Mouse (Mus musculus) midbrain, embryonic 11.5 days (tissue): Measurements from ENCODE around the gene Nek6. TPM values are rescaled to one million over a fixed set of nuclear protein-coding genes. Genes with fewer than 3 reads are reported as not detected.

Experiments
- ATAC-seq: fragments of 200-750 bp; cut with Nextera tagmentation; 2 replicates; pipeline ENCODE4 v1.8.0; 2017; ENCODE audit warnings: moderate TSS enrichment, moderate library complexity; ENCODE audit not compliant: low FRiP score
- DNase-seq: peaks from one replicate; pipeline ENCODE4 v3.0.0; 2015; ENCODE audit warnings: low spot score; ENCODE audit errors: missing footprints
- H3K27ac ChIP-seq: fragments of 300-500 bp; sonication (generic); 2 replicates; pipeline ENCODE4 v1.5.1; 2014; ENCODE audit warnings: low read depth, low read length
- H3K27me3 ChIP-seq: fragments of 300-500 bp; sonication (generic); 2 replicates; pipeline ENCODE4 v1.6.1; 2014; ENCODE audit warnings: mild to moderate bottlenecking, low read length, moderate library complexity, mixed read lengths; ENCODE audit not compliant: control insufficient read depth, insufficient read depth
- H3K36me3 ChIP-seq: fragments of 300-500 bp; sonication (generic); 2 replicates; pipeline ENCODE4 v1.6.1; 2014; ENCODE audit warnings: mild to moderate bottlenecking, low read length, moderate library complexity, mixed read lengths; ENCODE audit not compliant: control insufficient read depth, insufficient read depth
- H3K4me1 ChIP-seq: fragments of 300-500 bp; sonication (generic); 2 replicates; pipeline ENCODE4 v1.6.1; 2014; ENCODE audit warnings: low read length; ENCODE audit not compliant: control insufficient read depth, insufficient read depth
- H3K4me2 ChIP-seq: fragments of 300-500 bp; sonication (generic); 2 replicates; pipeline ENCODE4 v1.6.1; 2014; ENCODE audit warnings: mild to moderate bottlenecking, moderate library complexity
- H3K4me3 ChIP-seq: fragments of 300-500 bp; sonication (generic); 2 replicates; pipeline ENCODE4 v1.5.1; 2014; ENCODE audit warnings: low read depth, low read length
- H3K9ac ChIP-seq: fragments of 300-500 bp; sonication (generic); 2 replicates; pipeline ENCODE4 v1.6.1; 2014; ENCODE audit warnings: low read length
- H3K9me3 ChIP-seq: fragments of 300-500 bp; sonication (generic); 2 replicates; pipeline ENCODE4 v1.6.1; 2016; ENCODE audit warnings: low read length; ENCODE audit not compliant: control insufficient read depth
- WGBS: fragments of 180-500 bp; shearing (Covaris S2); extraction: QIAGEN DNeasy Blood & Tissue Kit; methylation state at CpG from one replicate; pipeline ENCODE4 v1.1.7; 2014; 5-methylcytosine and 5-hydroxymethylcytosine counted together
- polyA plus RNA-seq: library from polyadenylated mRNA; unstranded; fragments of >200 nt; fragmentation: Nextera tagmentation; extraction: Ambion mirVana; gene quantifications from 2 replicates; pipeline ENCODE4 v1.2.1, GENCODE M21; 2014

Nek6 gene
- polyA plus RNA-seq, 1 experiment from 2014 or later: 87.3 TPM

DNA sequence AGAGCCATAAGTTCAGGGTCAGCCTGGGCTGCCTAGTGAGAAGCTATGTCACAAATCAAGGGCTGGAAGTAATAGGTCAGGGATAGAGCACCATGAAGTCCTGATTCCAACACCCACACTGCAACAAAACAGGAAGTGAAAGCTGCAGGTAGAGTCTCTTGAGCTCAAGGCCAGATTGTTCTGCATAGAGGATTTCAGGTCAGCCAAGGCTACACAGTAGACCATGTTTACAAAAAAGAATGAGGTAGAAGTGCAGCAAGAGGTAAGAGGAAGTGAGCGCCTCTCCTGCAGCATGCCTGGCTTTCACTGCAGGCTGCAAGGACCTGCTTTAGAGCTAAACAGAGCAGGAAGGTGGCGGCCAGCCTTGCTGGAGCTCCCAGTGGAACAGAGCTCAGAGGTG, 63.3 kb downstream of the Nek6 start:
- no peak for ATAC-seq

DNA sequence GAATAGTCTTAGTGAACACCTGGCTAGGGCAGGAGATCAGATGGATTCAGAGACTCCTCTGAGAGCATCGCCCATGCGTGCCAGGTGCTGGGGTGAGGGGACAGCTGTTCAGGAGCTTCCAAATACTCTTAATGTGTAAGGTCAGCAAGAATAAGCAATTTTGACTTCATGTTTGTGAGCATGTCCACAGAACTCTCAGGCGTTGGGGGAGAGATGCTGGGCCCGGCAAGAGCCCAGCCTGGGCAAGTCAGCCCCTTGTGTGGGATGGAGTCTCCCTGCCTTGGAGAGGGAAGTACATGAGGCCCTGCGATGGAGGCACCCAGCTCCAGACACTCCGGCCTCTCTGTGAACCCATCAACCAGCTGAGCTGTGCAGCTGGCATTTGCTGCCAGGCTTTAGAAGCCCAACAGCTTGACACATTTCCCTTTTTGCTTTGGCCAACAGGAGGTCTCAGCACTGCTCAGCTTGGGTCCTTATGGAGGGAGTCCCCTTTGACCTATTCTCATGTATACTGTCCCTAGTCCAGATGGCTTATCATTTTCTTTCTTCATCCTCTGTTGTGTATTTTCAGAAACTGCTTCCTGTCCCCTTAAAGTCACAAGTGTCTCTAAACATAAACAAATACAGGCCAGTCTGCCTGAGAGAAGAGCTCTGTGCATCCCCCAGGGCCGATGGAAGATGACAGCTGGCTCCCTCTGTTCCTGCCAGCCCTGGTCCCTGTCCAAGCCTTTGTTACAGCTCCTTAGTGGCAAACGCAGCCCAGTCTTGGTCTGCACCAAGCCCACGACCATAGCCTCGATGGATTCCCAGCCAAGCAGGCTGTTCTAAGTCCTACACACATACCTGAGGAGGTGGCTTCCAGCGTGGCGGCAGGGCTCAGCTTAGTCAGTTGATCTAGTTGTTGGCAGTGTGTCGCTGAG, 67.4 kb downstream of the Nek6 start:
- ATAC-seq: no peak
- H3K27ac ChIP-seq: peak overlapping the region; percentile 35
- peak; percentile 82 for DNase-seq
- no peaks in the 10 kb centered on the region for H3K27me3 ChIP-seq
- no peaks in the 10 kb centered on the region for H3K9me3 ChIP-seq
- WGBS: 70% methylated on average over 13 of the region's 13 CpGs
- no peak overlapping the region for H3K9ac ChIP-seq
- H3K36me3 ChIP-seq: peaks cover 7% of the 10 kb centered on the region
- peaks cover 20% of the 10 kb centered on the region for H3K4me1 ChIP-seq
- no peak overlapping the region for H3K4me3 ChIP-seq
- H3K4me2 ChIP-seq: no peak overlapping the region

More for the DNA sequence above, 63.3 kb downstream of the Nek6 start:
- no peak for DNase-seq
- H3K36me3 ChIP-seq: peaks cover 7% of the 10 kb centered on the region
- H3K27me3 ChIP-seq: no peaks in the 10 kb centered on the region
- peaks cover 14% of the 10 kb centered on the region; the same call in 1 of the 2 replicates for H3K4me1 ChIP-seq
- 96% methylated on average over 2 of the region's 2 CpGs for WGBS
- H3K9ac ChIP-seq: no peak overlapping the region
- no peak overlapping the region for H3K4me3 ChIP-seq
- no peak overlapping the region for H3K27ac ChIP-seq
- no peaks in the 10 kb centered on the region for H3K9me3 ChIP-seq
- H3K4me2 ChIP-seq: no peak overlapping the region

DNA sequence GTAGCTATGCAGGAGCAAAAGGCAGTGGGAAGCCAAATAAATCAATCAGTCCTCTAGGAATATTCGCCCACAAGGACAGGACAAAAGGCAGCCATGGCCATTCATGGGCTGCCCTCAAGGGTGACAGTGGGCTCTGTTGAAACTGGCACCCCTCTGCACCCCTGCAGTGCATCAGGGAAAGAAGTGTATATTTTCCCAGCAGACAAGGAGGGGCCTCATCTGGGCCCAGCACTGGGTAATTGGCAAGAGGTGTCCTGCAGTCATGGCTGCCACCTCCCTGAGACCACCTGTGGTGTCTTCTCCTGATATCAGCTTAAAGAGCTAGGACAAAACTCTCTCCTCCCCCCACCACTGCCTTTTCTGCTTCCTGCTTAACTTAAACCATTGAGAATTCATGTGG, 68.1 kb downstream of the Nek6 start:
- Histone ChIP-seq H3K27ac (peak overlapping the region; percentile 35; the same call in 1 of the 2 replicates), H3K36me3 (peaks cover 7% of the 10 kb centered on the region), H3K4me2 (no peak overlapping the region), H3K4me1 (peaks cover 26% of the 10 kb centered on the region), H3K9me3 (no peaks in the 10 kb centered on the region), H3K27me3 (no peaks in the 10 kb centered on the region), H3K9ac (no peak overlapping the region), H3K4me3 (no peak overlapping the region)
- 52% methylated on average over 1 of the region's 1 CpGs for whole genome bisulfite sequencing
- DNase-seq: no peak
- no peak for ATAC-seq

DNA sequence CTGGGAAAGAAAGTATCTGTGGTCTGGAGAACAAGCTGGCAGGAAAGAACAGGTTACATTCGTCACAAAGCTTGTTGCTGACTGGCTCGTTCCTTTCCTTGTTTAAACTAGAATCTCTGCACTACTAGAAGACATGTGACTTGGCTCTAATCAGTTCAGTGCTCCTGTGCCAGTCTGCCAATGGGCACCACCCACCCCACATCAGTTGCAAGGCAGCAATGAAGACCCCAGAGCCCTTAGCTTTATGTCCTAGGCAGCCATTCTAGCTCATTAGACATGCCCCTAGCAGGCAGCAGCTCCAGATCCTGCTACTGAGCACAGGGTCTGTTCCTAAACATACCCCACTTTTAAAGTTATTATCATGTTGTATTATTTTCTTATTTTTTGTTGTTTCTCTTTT, 72.5 kb downstream of the Nek6 start:
- peak overlapping the region; percentile 88 for H3K27ac ChIP-seq
- H3K4me1 ChIP-seq: peaks cover 48% of the 10 kb centered on the region
- H3K9me3 ChIP-seq: no peaks in the 10 kb centered on the region
- DNase-seq (peak; percentile 86), ATAC-seq (no peak)
- no peak overlapping the region for H3K4me3 ChIP-seq
- WGBS: 88% methylated on average over 2 of the region's 2 CpGs
- H3K27me3 ChIP-seq: no peaks in the 10 kb centered on the region
- H3K36me3 ChIP-seq: peaks cover 6% of the 10 kb centered on the region; the same call in 1 of the 2 replicates
- H3K4me2 ChIP-seq: no peak overlapping the region
- no peak overlapping the region for H3K9ac ChIP-seq

DNA sequence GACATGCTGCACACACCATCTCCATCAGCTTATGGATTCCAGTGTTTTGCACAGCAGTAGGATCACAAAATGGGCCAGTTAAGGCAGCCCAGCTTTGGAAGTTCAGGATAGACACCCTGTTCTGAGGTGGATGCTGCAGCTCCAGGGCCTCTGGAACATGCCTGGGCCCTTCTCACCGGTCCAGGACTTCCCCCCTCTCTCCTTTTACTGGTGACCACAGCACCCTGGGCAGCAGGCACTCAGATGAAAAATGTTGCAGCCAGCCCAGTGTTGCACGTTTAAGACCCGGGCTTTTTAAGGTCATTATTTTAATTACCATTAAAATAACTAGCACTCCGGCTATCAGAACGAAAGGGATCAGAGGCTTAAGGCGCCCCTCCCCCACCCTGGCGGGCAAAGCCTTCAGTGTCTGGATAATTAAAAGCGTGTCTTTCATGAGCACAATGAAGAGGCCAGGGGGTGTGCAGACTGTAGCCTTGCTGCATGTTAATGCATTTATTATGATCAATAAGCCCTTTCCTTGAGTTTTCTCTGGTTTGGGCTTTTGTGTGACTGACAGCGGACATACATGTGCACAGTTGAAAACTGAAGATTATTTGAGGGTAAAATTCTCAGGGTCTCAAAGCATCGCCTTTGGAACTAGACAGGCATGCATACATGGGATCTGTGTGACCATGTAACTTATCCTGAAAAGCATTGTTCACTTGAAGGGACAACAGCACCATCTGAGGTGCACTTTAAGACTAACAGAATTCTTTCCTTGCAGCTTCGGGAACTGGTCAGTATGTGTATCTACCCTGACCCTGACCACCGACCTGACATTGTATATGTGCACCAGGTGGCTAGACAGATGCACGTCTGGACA, 73.3 kb downstream of the Nek6 start:
- Histone ChIP-seq H3K4me3 (no peak overlapping the region), H3K9ac (0 out of 2 replicates have a peak overlapping the region, but pooled peaks have one; percentile 1), H3K36me3 (peaks cover 10% of the 10 kb centered on the region; the same call in 1 of the 2 replicates), H3K4me1 (peaks cover 41% of the 10 kb centered on the region), H3K4me2 (peak overlapping the region; percentile 27), H3K27ac (peak overlapping the region; percentile 88), H3K27me3 (no peaks in the 10 kb centered on the region), H3K9me3 (no peaks in the 10 kb centered on the region)
- ATAC-seq: peak; percentile 85
- DNase-seq: peak; percentile 98
- WGBS: 18% methylated on average over 13 of the region's 13 CpGs

DNA sequence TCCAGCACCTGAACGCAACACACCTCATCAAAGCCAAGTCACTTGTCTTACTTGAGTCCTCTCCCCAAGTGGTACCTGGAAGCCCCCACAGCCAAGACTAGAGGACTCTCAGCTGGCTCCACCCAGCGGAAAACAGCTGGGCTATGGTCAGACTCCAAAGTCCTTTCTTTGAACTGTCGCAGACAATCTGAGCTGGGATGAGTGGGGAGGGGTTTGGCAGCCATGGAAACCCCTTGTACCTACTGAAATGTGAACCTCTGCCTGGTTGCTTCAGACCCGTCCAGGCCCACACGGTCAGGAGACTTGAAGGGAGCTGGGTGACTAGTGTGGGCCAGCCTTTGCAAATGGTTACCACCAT, 73.9 kb downstream of the Nek6 start:
- WGBS: 16% methylated on average over 5 of the region's 5 CpGs
- Histone ChIP-seq H3K4me1 (peaks cover 38% of the 10 kb centered on the region), H3K27me3 (no peaks in the 10 kb centered on the region), H3K27ac (peak overlapping the region; percentile 88), H3K9me3 (no peaks in the 10 kb centered on the region), H3K4me2 (peak overlapping the region; percentile 27; the same call in 1 of the 2 replicates), H3K4me3 (no peak overlapping the region), H3K9ac (no peak overlapping the region), H3K36me3 (peaks cover 10% of the 10 kb centered on the region; the same call in 1 of the 2 replicates)
- ATAC-seq (peak; percentile 81), DNase-seq (peak; percentile 96)

- no peak overlapping the region for H3K4me3 ChIP-seq
- WGBS: 86% methylated on average over 6 of the region's 6 CpGs
- peaks cover 10% of the 10 kb centered on the region; the same call in 1 of the 2 replicates for H3K36me3 ChIP-seq
- DNase-seq (peak; percentile 83), ATAC-seq (no peak)
- no peak overlapping the region for H3K4me2 ChIP-seq
- H3K27me3 ChIP-seq: no peaks in the 10 kb centered on the region
- no peaks in the 10 kb centered on the region for H3K9me3 ChIP-seq
- H3K9ac ChIP-seq: no peak overlapping the region
- peaks cover 40% of the 10 kb centered on the region for H3K4me1 ChIP-seq
- no peak overlapping the region for H3K27ac ChIP-seq
These were observed 75.3 kb downstream of the Nek6 start for GRCm38 (mm10) chr2:38586733-38587132.

- Histone ChIP-seq H3K4me2 (no peak overlapping the region), H3K27ac (no peak overlapping the region), H3K9me3 (no peaks in the 10 kb centered on the region), H3K4me1 (peaks cover 9% of the 10 kb centered on the region), H3K4me3 (no peak overlapping the region), H3K36me3 (peaks cover 10% of the 10 kb centered on the region; the same call in 1 of the 2 replicates), H3K9ac (no peak overlapping the region), H3K27me3 (no peaks in the 10 kb centered on the region)
- ATAC-seq: peak; percentile 51
- DNase-seq: no peak
- WGBS: 58% methylated on average over 6 of the region's 6 CpGs
These were observed 80.5 kb downstream of the Nek6 start for GRCm38 (mm10) chr2:38591751-38592459.
